Mouse (Mus musculus): ENCODE data around the gene Rps27rt.
A peak's percentile ranks its signal among the peaks of the same experiment; 100 is the strongest.
"Not testable (repeated sequence)": the region's sequence is repeated elsewhere in the genome, so short reads cannot be mapped to it uniquely, and the experiment has no call there.

Gene Rps27rt

GRCm38 (mm10) chr9:114985741-114986140 is 3.2 kb upstream of the Rps27rt start:
- no peak for DNase-seq (ENCODE audit: low spot score in 2 of 2)

- no peak for DNase-seq (ENCODE audit: low spot score in 2 of 2)
These were observed 2.6 kb downstream of the Rps27rt start for GRCm38 (mm10) chr9:114979969-114980368.

- DNase-seq (ENCODE audit: low spot score in 2 of 2): peak; percentile 44 to 74
These were observed 4.0 kb downstream of the Rps27rt start, which contains the start of gene Osbpl10 for GRCm38 (mm10) chr9:114978281-114979111. TSS of gene Osbpl10 (plus strand) at chr9:114978569.

GRCm38 (mm10) chr9:114977461-114978280 is 4.9 kb downstream of the Rps27rt start:
- no peak for DNase-seq (ENCODE audit: low spot score in 2 of 2)

GRCm38 (mm10) chr9:114966286-114966685 is 16.3 kb downstream of the Rps27rt start:
- DNase-seq (ENCODE audit: low spot score in 2 of 2): not testable (repeated sequence)

GRCm38 (mm10) chr9:114964093-114964492 is 18.4 kb downstream of the Rps27rt start:
- DNase-seq (ENCODE audit: low spot score in 2 of 2): no peak

- DNase-seq (ENCODE audit: low spot score in 2 of 2): no peak
These were observed 21.7 kb downstream of the Rps27rt start for GRCm38 (mm10) chr9:114960844-114961243.

- DNase-seq (ENCODE audit: low spot score in 2 of 2): no peak
These were observed 22.3 kb downstream of the Rps27rt start for GRCm38 (mm10) chr9:114960043-114960789.

GRCm38 (mm10) chr9:114956945-114957344 is 25.6 kb downstream of the Rps27rt start:
- DNase-seq (ENCODE audit: low spot score in 2 of 2): peak in 1 of 2 experiments; percentile 16

- DNase-seq (ENCODE audit: low spot score in 2 of 2): no peak
These were observed 27.2 kb downstream of the Rps27rt start for GRCm38 (mm10) chr9:114955340-114955739.

- DNase-seq (ENCODE audit: low spot score in 2 of 2): no peak
These were observed 29.7 kb downstream of the Rps27rt start for GRCm38 (mm10) chr9:114952866-114953265.

GRCm38 (mm10) chr9:114948395-114948794 is 34.1 kb downstream of the Rps27rt start:
- DNase-seq (ENCODE audit: low spot score in 2 of 2): no peak

- DNase-seq (ENCODE audit: low spot score in 2 of 2): no peak
These were observed 37.0 kb downstream of the Rps27rt start for GRCm38 (mm10) chr9:114945576-114945975.

- no peak for DNase-seq (ENCODE audit: low spot score in 2 of 2)
These were observed 37.9 kb downstream of the Rps27rt start for GRCm38 (mm10) chr9:114944642-114945041.

- DNase-seq (ENCODE audit: low spot score in 2 of 2): no peak
These were observed 45.9 kb downstream of the Rps27rt start for GRCm38 (mm10) chr9:114936687-114937086.

GRCm38 (mm10) chr9:114935321-114935720 is 47.2 kb downstream of the Rps27rt start:
- DNase-seq (ENCODE audit: low spot score in 2 of 2): no peak

GRCm38 (mm10) chr9:114934231-114934630 is 48.3 kb downstream of the Rps27rt start:
- DNase-seq (ENCODE audit: low spot score in 2 of 2): no peak

- DNase-seq (ENCODE audit: low spot score in 2 of 2): peak; percentile 84 to 91
These were observed 48.8 kb downstream of the Rps27rt start, which contains the start of gene Gpd1l for GRCm38 (mm10) chr9:114933723-114934171. TSS of gene Gpd1l (minus strand) at chr9:114933987.

GRCm38 (mm10) chr9:114933037-114933722 is 49.4 kb downstream of the Rps27rt start:
- no peak for DNase-seq (ENCODE audit: low spot score in 2 of 2)

GRCm38 (mm10) chr9:114932607-114933006 is 49.9 kb downstream of the Rps27rt start:
- DNase-seq (ENCODE audit: low spot score in 2 of 2): no peak
